Mouse (Mus musculus) heart, embryonic 10.5 days (tissue): ENCODE measurements at regions not wholly inside any gene's neighbourhood (a gene's known extent, or its start where the extent isn't known, plus 50 kb on each side); places are given as distances from the start of the nearest gene placed in this dataset.

Source experiments
- DNase-seq: peaks from one replicate; pipeline ENCODE4 v3.0.0-alpha.2; 2017; ENCODE audit warnings: low spot score
- H3K27ac ChIP-seq: fragments of 300-500 bp; sonication (generic); 2 replicates; pipeline ENCODE4 v1.5.1; 2016; ENCODE audit warnings: mild to moderate bottlenecking
- H3K27me3 ChIP-seq: fragments of 300-500 bp; sonication (generic); 2 replicates; pipeline ENCODE4 v1.6.1; 2016; ENCODE audit warnings: mild to moderate bottlenecking; ENCODE audit not compliant: poor library complexity, insufficient read depth, severe bottlenecking
- H3K36me3 ChIP-seq: fragments of 300-500 bp; sonication (generic); 2 replicates; pipeline ENCODE4 v1.6.1; 2016; ENCODE audit warnings: mild to moderate bottlenecking, moderate library complexity
- H3K4me1 ChIP-seq: fragments of 300-500 bp; sonication (generic); 2 replicates; pipeline ENCODE4 v1.6.1; 2016; ENCODE audit warnings: mild to moderate bottlenecking
- H3K4me3 ChIP-seq: fragments of 300-500 bp; sonication (generic); 2 replicates; pipeline ENCODE4 v1.5.1; 2016; ENCODE audit warnings: mild to moderate bottlenecking, moderate library complexity
- H3K9me3 ChIP-seq: fragments of 300-500 bp; sonication (generic); 2 replicates; pipeline ENCODE4 v1.6.1; 2016; ENCODE audit warnings: mild to moderate bottlenecking, moderate library complexity
- WGBS: fragments of 180-500 bp; shearing (Covaris S2); methylation state at CpG from one replicate; pipeline ENCODE4 v1.1.7; 2016; 5-methylcytosine and 5-hydroxymethylcytosine counted together

GRCm38 (mm10) chr7:138620080-138620684, 222.7 kb upstream of the Tcerg1l start:
- no peaks in the 10 kb centered on the region for H3K4me1 ChIP-seq
- no peak overlapping the region for H3K27ac ChIP-seq
- no peak for DNase-seq
- no peaks in the 10 kb centered on the region for H3K36me3 ChIP-seq
- no peak overlapping the region for H3K4me3 ChIP-seq
- H3K9me3 ChIP-seq = no peaks in the 10 kb centered on the region
- 45% methylated on average over 5 of the region's 5 CpGs for WGBS
- peaks cover 3% of the 10 kb centered on the region; the same call in 1 of the 2 replicates for H3K27me3 ChIP-seq

GRCm38 (mm10) chr7:138616468-138616867, 218.9 kb upstream of the Tcerg1l start:
- no peaks in the 10 kb centered on the region for H3K9me3 ChIP-seq
- WGBS = 70% methylated on average over 2 of the region's 2 CpGs
- DNase-seq = no peak

DNA sequence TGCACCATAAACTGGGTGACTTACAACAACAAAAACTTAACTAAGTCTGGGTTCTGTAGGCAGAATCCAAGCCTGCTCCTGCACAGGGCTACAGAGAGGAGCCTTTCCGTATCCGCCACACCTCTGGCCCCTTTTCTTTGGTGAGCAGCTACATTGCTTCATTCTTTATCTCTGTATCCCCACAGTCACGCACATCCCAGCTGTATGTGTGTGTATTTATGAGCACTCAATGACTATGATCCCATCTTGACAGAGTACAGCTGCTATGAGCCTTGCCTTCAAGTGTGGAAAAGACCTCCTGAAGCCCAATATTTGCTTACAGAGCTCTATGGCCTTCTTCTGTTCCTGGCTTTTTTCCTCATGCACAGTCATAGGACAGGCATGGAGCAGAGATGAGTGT, 212.1 kb upstream of the Tcerg1l start:
- WGBS = 84% methylated on average over 3 of the region's 3 CpGs
- H3K27me3 ChIP-seq = no peaks in the 10 kb centered on the region

More at GRCm38 (mm10) chr7:138616468-138616867, 218.9 kb upstream of the Tcerg1l start:
- Histone ChIP-seq H3K4me3 (no peak overlapping the region), H3K27ac (no peak overlapping the region), H3K36me3 (no peaks in the 10 kb centered on the region), H3K27me3 (peaks cover 3% of the 10 kb centered on the region; the same call in 1 of the 2 replicates), H3K4me1 (no peaks in the 10 kb centered on the region)

GRCm38 (mm10) chr7:138609124-138609523, 211.6 kb upstream of the Tcerg1l start:
- WGBS = 83% methylated on average over 4 of the region's 4 CpGs
- no peak overlapping the region for H3K4me3 ChIP-seq
- H3K27me3 ChIP-seq = no peaks in the 10 kb centered on the region

More for the DNA sequence above, 212.1 kb upstream of the Tcerg1l start:
- H3K36me3 ChIP-seq = no peaks in the 10 kb centered on the region
- no peak overlapping the region for H3K27ac ChIP-seq
- no peak for DNase-seq
- H3K4me1 ChIP-seq = no peaks in the 10 kb centered on the region
- H3K4me3 ChIP-seq = no peak overlapping the region
- no peaks in the 10 kb centered on the region for H3K9me3 ChIP-seq

GRCm38 (mm10) chr7:138606363-138606964, 208.9 kb upstream of the Tcerg1l start:
- Histone ChIP-seq H3K36me3 (no peaks in the 10 kb centered on the region), H3K27ac (no peak overlapping the region), H3K9me3 (no peaks in the 10 kb centered on the region), H3K27me3 (no peaks in the 10 kb centered on the region), H3K4me3 (no peak overlapping the region), H3K4me1 (no peaks in the 10 kb centered on the region)
- 79% methylated on average over 11 of the region's 11 CpGs for WGBS
- no peak for DNase-seq

More at GRCm38 (mm10) chr7:138609124-138609523, 211.6 kb upstream of the Tcerg1l start:
- DNase-seq = no peak
- no peaks in the 10 kb centered on the region for H3K4me1 ChIP-seq
- no peak overlapping the region for H3K27ac ChIP-seq
- H3K9me3 ChIP-seq = no peaks in the 10 kb centered on the region
- no peaks in the 10 kb centered on the region for H3K36me3 ChIP-seq

GRCm38 (mm10) chr7:138605923-138606322, 208.4 kb upstream of the Tcerg1l start:
- Histone ChIP-seq H3K36me3 (no peaks in the 10 kb centered on the region), H3K4me1 (no peaks in the 10 kb centered on the region), H3K9me3 (no peaks in the 10 kb centered on the region), H3K4me3 (no peak overlapping the region), H3K27me3 (no peaks in the 10 kb centered on the region), H3K27ac (no peak overlapping the region)
- no peak for DNase-seq

DNA sequence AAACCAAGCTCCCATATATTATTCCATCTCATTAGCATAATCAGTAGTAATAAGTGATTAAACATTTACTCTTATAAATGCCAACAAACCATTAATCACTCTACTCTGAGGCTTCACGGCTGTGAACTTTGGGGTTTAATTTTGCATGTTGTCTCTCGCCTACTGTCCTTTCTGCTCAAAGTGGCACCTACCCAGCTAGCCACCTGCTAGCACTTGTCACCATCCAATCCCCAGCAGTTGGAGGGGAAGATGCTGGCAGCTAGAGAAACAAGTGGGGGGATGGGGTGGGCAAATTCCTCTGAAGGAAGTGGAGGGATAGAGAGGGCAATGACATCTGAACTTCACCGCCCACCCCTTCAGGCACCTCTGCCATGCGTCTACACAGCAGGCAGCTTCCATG, 204.2 kb upstream of the Tcerg1l start:
- no peaks in the 10 kb centered on the region for H3K36me3 ChIP-seq
- H3K27ac ChIP-seq = no peak overlapping the region
- DNase-seq = no peak
- no peaks in the 10 kb centered on the region for H3K4me1 ChIP-seq
- no peaks in the 10 kb centered on the region for H3K9me3 ChIP-seq
- WGBS = 58% methylated on average over 4 of the region's 4 CpGs
- no peak overlapping the region for H3K4me3 ChIP-seq
- no peaks in the 10 kb centered on the region for H3K27me3 ChIP-seq

- Histone ChIP-seq H3K4me3 (no peak overlapping the region), H3K9me3 (no peaks in the 10 kb centered on the region), H3K27ac (no peak overlapping the region), H3K36me3 (no peaks in the 10 kb centered on the region), H3K4me1 (no peaks in the 10 kb centered on the region), H3K27me3 (no peaks in the 10 kb centered on the region)
- no peak for DNase-seq
- 87% methylated on average over 2 of the region's 2 CpGs for WGBS
Measured at GRCm38 (mm10) chr7:138593344-138593743, 195.8 kb upstream of the Tcerg1l start.

- Histone ChIP-seq H3K27me3 (no peaks in the 10 kb centered on the region), H3K27ac (no peak overlapping the region), H3K4me1 (no peaks in the 10 kb centered on the region), H3K36me3 (no peaks in the 10 kb centered on the region), H3K4me3 (no peak overlapping the region), H3K9me3 (no peaks in the 10 kb centered on the region)
- 73% methylated on average over 3 of the region's 3 CpGs for WGBS
- DNase-seq = no peak
Measured at GRCm38 (mm10) chr7:138567352-138567751, 169.8 kb upstream of the Tcerg1l start.

DNA sequence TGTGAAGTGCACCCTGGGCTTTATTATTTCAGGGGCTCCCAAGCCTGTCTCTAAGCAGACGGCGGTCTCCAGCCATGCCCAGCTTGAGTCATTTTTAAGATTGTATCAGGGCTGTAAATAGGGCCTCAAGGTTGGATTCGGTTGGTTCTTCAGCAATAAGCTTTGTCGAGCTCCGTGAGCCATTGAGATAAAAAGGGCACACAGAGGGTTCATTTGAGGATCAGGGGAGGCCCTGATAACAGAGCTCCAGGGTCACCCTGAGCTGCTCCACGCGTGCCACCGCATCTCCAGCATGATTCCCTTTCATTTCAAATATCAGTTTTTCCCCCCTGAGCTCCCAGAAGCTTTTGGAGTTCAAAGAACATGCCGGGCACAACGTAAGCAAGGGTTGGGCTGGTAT, 154.1 kb upstream of the Tcerg1l start:
- DNase-seq = no peak
- 68% methylated on average over 10 of the region's 10 CpGs for WGBS
- Histone ChIP-seq H3K27me3 (no peaks in the 10 kb centered on the region), H3K4me3 (no peak overlapping the region), H3K36me3 (no peaks in the 10 kb centered on the region), H3K27ac (no peak overlapping the region), H3K4me1 (no peaks in the 10 kb centered on the region), H3K9me3 (no peaks in the 10 kb centered on the region)

- Histone ChIP-seq H3K4me3 (no peak overlapping the region), H3K9me3 (no peaks in the 10 kb centered on the region), H3K4me1 (no peaks in the 10 kb centered on the region), H3K27me3 (no peaks in the 10 kb centered on the region), H3K36me3 (no peaks in the 10 kb centered on the region), H3K27ac (no peak overlapping the region)
- 80% methylated on average over 7 of the region's 7 CpGs for WGBS
- no peak for DNase-seq
Measured at GRCm38 (mm10) chr7:138547881-138548280, 150.4 kb upstream of the Tcerg1l start.

DNA sequence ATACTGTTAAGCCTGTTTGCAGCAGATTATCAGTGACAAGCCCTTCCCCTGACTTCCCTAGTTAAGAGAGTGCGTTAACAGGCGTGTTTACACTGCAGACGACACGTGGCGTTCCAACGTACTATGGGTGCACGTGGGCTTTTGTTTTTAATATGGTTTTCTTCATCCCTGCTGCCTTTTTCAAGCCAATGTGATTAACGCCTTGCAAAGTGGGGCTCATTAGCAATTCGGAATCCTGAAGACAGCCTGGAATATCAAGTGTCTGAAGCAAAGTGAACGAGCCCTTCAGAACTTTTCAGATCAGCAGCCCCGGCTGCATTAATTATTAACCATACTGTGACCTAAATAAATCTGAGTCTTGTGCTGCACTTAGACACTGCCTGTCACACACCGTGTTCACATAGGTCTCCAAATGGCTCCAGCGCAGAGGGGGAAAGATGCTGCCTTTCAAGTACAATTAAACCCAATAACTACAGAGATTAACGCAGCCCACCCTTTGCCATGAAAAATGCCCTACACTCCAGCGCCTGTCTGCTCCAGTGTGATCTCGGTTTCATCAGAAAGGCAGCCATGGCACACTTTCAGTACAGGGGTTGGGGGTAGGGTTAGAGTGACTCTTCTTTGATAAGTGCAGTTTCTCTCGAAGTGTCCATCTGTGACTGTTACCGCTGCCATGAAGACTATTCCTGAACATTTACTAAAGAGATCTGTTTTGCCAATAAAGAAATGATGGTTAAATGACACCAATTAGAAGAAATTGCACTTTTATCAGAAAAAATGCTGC, 140.7 kb upstream of the Tcerg1l start:
- H3K27ac ChIP-seq = no peak overlapping the region
- no peaks in the 10 kb centered on the region for H3K4me1 ChIP-seq
- WGBS = 74% methylated on average over 18 of the region's 18 CpGs
- DNase-seq = no peak
- no peak overlapping the region for H3K4me3 ChIP-seq
- H3K27me3 ChIP-seq = 0 out of 2 replicates have a peak, but pooled peaks cover 4% of the 10 kb centered on the region
- no peaks in the 10 kb centered on the region for H3K9me3 ChIP-seq
- H3K36me3 ChIP-seq = no peaks in the 10 kb centered on the region

DNA sequence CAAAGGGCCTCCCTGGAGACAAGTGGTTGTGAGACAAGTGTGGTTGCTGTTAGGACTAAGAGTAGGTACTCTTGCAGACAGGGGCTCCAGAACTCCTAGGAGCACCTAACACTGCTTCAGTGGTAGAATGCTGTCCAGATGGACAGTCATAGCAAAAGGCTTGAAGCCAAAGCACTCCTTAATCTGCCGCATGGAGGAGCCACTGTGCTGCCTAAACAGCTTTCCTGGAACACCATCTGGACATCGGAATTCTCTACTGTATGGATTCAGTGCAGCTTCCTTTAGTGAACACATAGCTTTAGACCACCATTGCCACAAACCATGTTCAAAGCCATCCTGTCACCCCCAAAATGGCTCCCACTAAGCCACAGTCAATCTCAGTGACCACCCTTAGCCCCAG, 128.6 kb upstream of the Tcerg1l start:
- Histone ChIP-seq H3K4me1 (no peaks in the 10 kb centered on the region), H3K36me3 (no peaks in the 10 kb centered on the region), H3K4me3 (no peak overlapping the region), H3K27me3 (no peaks in the 10 kb centered on the region), H3K27ac (no peak overlapping the region), H3K9me3 (no peaks in the 10 kb centered on the region)
- WGBS = 78% methylated on average over 2 of the region's 2 CpGs
- DNase-seq = no peak
